Mouse (Mus musculus) liver, postnatal 0 days (tissue): ENCODE measurements around the gene Nub1.

ENCODE experiments used
- CTCF ChIP-seq: sonication (generic); IDR thresholded peaks from 2 replicates; pipeline ENCODE4 v1.5.1; 2016; ENCODE audit warnings: antibody characterized with exemption, low read depth
- EP300 ChIP-seq: IDR thresholded peaks from 2 replicates; pipeline ENCODE4 v1.6.1; 2016; ENCODE audit warnings: antibody characterized with exemption, low read depth, mild to moderate bottlenecking

DNA sequence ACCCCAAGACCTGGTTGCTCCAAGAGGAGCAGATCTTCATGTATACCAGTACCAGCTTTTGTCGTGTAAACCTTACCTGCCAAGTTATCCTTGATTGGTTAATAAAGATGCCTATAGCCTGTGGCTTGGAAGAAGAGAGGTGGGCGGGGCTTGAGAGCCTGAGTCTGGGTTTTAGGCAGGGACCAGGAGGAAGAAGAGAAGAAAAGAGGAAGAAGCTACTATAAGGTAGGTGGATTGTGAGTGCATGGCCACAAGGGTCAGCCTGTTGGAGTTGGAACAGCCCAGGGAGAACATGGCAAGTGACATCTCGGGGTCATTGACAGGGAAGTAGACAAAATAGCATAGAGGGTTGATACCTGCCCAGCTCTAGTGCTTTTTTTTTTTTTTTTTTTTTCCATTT, 34.5 kb downstream of the Nub1 start:
- TF ChIP-seq CTCF (no peak), EP300 (no peak)
